Mouse (Mus musculus) CD8-positive naive resting alpha-beta T cell, adult 2 months (primary cell): Measurements from ENCODE around the gene Kcng4.

Source experiments
- DNase-seq, 2 experiments: peaks; one replicate each; pipeline ENCODE4 v3.0.0; 2022; ENCODE audit warnings: low read depth in 2 of 2, low spot score in 2 of 2

The Kcng4 gene

DNA sequence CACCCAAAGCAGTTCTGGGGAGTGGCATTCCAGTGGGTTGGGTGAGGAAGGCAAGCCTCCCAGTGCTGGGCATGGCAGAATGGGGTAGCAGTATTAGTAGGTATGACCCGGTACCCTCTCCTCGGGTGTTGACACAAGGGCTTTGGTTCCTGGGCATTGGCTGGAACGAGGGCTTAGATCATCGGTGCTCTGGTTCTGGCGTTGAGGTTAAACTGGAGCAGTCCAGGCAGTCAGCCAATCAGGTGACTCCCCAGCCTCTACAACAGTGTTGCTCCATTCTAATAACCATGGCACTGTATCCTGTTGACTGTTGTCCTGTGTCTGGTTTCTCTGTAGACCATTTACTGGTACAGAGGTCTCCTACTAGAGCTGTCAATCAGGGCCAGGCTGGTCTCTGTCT is 17.9 kb downstream of the Kcng4 start:
- no peak for DNase-seq

DNA sequence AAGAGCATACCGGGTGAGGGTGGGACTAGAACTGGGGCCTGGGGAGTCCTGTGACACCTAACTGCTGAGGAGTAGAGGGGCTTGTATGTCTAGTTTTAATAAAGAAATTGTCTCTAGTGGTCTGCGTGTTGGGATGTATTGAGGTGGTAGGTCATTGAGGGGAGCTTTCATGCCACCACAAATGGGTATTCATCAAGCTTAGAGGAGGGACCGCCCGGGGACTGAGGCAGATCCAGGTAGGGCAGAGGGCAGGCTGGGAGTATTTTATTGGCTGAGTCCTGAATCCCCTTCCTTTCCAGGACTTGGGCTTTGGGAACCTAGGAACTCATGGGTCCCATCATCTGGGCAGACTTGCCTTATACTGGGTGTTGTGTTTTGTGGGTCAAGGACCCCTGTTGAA is 18.7 kb downstream of the Kcng4 start:
- no peak for DNase-seq

GRCm38 (mm10) chr8:119616358-119616757 is 19.1 kb downstream of the Kcng4 start:
- DNase-seq = no peak

- no peak for DNase-seq
These were observed 20.4 kb downstream of the Kcng4 start for GRCm38 (mm10) chr8:119615096-119615495.

DNA sequence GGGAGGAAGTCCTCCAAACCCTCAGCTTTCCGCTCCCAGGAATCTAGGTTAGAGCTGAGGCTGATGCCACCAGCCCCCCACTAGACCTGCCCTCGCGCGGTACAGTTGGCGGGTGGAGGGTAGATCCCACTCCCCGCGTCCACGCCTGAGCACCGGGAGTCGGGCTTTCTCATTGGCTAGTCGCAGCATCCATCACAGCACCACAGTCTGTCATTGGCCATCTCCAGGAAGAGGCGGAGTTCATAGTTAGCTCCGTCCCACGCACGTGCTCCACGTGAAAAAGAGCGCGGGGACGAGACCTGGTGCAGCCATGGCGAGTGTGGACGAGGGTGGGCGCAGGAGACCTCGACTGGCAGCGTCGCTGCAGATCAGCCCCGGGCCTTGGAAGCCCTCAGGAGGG is 23.0 kb downstream of the Kcng4 start, which contains the start of gene Adad2:
TSS of gene Adad2 (plus strand) at position 277 of the 400 bp plus-strand sequence.
- no peak for DNase-seq

GRCm38 (mm10) chr8:119606224-119606623 is 29.3 kb downstream of the Kcng4 start:
- DNase-seq = no peak

DNA sequence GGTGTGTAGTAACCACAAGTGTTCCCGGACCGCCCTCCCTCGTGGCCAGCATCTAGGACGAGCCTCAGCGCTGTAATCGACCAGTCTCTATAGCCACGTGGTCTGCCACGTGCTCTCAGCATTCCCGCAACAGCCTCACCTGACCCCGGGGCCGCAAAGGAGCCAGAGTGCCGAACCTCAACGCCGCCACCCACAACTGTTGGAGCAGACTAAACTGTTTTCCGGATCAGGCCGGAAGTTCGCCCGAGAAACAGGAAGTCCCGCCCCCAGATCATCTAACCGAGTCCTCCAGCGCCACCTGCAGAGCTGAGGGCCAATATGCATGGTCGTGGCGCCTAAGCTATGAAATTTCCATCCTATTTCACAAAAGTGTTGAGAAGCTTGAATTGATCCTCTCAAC is 30.5 kb downstream of the Kcng4 start, which contains the start of gene Taf1c:
TSS of gene Taf1c (minus strand) at position 227 of the 400 bp plus-strand sequence.
- DNase-seq = peak; percentile 93 to 96

GRCm38 (mm10) chr8:119604398-119604803 is 31.1 kb downstream of the Kcng4 start:
- DNase-seq = no peak

DNA sequence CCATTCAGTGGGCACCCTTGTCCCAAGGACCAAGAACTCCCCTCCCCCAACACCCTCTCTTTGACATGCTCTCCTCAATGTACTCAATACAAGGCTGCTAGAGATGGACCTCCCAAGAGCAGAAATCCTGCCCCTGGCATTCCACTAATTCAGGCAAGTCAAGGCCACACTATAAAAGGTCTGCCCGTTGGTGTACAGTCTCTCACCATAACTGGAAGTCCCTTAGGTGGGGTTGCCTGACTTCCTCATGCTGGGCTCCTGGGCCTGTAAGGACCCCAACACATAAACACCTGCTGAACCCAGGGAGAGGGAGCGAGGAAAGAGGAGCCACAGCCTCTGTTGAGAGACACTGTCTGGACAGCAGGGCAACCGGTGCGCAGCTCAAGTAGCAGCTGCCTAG is 31.7 kb downstream of the Kcng4 start:
- DNase-seq = no peak

GRCm38 (mm10) chr8:119591456-119591855 is 44.0 kb downstream of the Kcng4 start:
- no peak for DNase-seq

- no peak for DNase-seq
These were observed 45.1 kb downstream of the Kcng4 start for GRCm38 (mm10) chr8:119590348-119590747.

- no peak for DNase-seq
These were observed 46.6 kb downstream of the Kcng4 start for GRCm38 (mm10) chr8:119588844-119589243.

- DNase-seq = no peak
These were observed 47.2 kb downstream of the Kcng4 start for GRCm38 (mm10) chr8:119588321-119588720.

- no peak for DNase-seq
These were observed 49.6 kb downstream of the Kcng4 start for GRCm38 (mm10) chr8:119585901-119586300.

DNA sequence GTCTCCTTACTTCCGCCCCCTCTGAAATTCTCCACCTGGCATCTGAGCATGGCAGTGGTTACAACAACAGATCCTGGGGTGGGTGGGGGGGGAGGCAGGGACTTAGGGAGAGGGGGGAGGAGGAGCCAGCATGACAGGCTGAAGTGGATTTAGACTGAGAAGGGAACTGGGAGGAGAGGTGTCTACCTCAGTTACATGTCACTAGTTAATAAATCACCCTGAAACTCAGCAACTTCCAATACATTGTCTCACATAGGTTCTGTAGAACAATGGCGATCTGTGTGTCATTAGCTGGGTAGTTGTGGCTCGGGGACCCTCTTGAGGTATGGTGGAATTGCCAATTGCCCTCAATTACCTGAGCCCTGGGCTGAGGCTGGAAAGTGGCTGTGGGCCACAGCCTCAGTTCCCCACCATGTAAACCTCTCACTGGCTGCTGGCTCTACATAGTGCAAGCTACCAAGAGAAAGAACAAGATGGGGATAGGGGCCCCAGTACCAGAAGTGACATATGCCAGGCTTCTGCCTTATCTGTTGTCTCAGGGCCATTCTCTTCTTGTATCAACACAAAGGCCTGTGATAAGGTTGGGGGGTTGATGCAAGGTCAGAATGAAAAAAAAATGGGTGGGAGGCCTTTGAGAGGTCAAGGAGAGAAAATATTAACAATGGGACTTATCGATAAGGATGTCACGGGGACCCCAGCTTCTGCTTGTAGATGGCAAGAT is 54.9 kb downstream of the Kcng4 start:
- no peak for DNase-seq

- DNase-seq = no peak
These were observed 56.4 kb downstream of the Kcng4 start for GRCm38 (mm10) chr8:119579096-119579495.

GRCm38 (mm10) chr8:119575366-119575726 is 60.1 kb downstream of the Kcng4 start:
- no peak for DNase-seq

DNA sequence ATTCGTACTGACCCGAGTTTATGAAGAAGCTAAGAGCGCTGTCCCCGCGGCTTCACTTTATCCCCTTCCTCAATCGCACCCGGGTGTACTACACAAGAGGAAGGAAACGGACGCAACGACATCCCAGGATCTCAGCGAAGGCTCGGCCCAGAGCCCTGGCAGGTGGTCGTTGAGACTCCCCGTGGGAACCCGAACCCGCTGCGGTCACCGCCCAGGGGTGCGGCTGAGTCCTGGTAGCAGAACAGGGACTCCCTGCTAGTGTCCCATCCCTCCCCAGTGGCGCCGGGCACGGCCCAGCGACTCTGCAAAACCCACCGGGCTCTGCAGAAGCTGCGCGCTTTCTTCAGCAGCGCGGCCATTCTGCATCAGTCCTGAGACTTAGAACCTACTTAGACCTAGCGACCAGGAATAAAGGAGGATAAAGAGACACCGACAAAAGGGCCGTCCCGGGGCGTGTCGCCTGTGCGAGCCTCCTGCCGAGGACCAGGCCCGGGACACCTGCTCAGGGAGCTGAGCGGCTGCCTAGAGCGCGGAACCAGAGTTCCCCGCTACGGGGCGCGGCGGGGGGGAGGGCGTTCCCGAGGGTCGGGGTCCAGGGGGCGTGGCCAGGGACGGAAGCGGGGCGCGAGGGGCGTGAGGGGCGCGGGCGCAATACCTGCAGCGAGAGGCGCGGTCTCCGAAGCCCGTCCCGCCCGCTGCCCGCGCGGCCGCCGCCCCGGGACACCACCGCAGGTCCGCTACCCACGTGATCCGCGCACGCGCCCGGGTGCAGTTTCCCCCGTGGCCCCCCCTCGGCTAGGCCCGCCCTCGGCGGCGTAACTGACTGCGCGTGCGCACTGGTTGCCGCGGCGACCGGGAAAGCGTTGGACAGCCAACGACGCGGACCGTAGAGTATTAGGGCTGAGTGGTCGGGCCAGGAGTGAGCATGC is 60.8 kb downstream of the Kcng4 start, which contains the start of the genes Hsdl1 and Dnaaf1:
TSS of gene Hsdl1 (minus strand) at position 747 of the 929 bp plus-strand sequence.
TSS of gene Dnaaf1 (plus strand) at position 799 of the 929 bp plus-strand sequence.
- DNase-seq = peak; percentile 89 to 92
